Mouse (Mus musculus) heart, postnatal 0 days (tissue): Measurements from ENCODE around the gene Trpd52l3. TPM values are rescaled to one million over a fixed set of nuclear protein-coding genes. Genes with fewer than 3 reads are reported as not detected.

Experiments used
- ATAC-seq: fragments of 200-750 bp; cut with Nextera tagmentation; 2 replicates; pipeline ENCODE4 v1.8.0; 2017; ENCODE audit warnings: low read depth, moderate number of reproducible peaks, moderate library complexity; ENCODE audit not compliant: insufficient read depth
- DNase-seq: peaks from one replicate; pipeline ENCODE4 v3.0.0-alpha.2; 2016; ENCODE audit warnings: low spot score
- H3K27ac ChIP-seq: fragments of 300-500 bp; sonication (generic); 2 replicates; pipeline ENCODE4 v1.5.1; 2014; ENCODE audit warnings: low read depth, mild to moderate bottlenecking
- H3K27me3 ChIP-seq: fragments of 300-500 bp; sonication (generic); 2 replicates; pipeline ENCODE4 v1.6.1; 2014; ENCODE audit warnings: low read length, mixed read lengths; ENCODE audit not compliant: control insufficient read depth, insufficient read depth
- H3K36me3 ChIP-seq: fragments of 300-500 bp; sonication (generic); replicated peaks from 2 replicates; pipeline ENCODE4 v1.6.1; 2014; ENCODE audit warnings: low read length, mixed read lengths; ENCODE audit not compliant: control insufficient read depth, insufficient read depth
- H3K4me1 ChIP-seq: fragments of 300-500 bp; sonication (generic); 2 replicates; pipeline ENCODE4 v1.6.1; 2014; ENCODE audit warnings: antibody characterized with exemption; ENCODE audit not compliant: control insufficient read depth, insufficient read depth
- H3K4me2 ChIP-seq: fragments of 300-500 bp; sonication (generic); 2 replicates; pipeline ENCODE4 v1.6.1; 2014; ENCODE audit warnings: low read depth, mild to moderate bottlenecking, low read length, moderate library complexity
- H3K4me3 ChIP-seq: fragments of 300-500 bp; sonication (generic); 2 replicates; pipeline ENCODE4 v1.5.1; 2014; ENCODE audit warnings: low read depth, low read length
- H3K9ac ChIP-seq: fragments of 300-500 bp; sonication (generic); replicated peaks from 2 replicates; pipeline ENCODE4 v1.6.1; 2014; ENCODE audit warnings: low read depth, low read length, mixed read lengths
- H3K9me3 ChIP-seq: fragments of 300-500 bp; sonication (generic); replicated peaks from 2 replicates; pipeline ENCODE4 v1.6.1; 2016; ENCODE audit warnings: low read length; ENCODE audit not compliant: control insufficient read depth
- CTCF ChIP-seq: IDR thresholded peaks from 2 replicates; pipeline ENCODE4 v1.5.1; 2016; ENCODE audit warnings: antibody characterized with exemption, control low read depth, low read depth
- EP300 ChIP-seq: IDR thresholded peaks from 2 replicates; pipeline ENCODE4 v1.6.1; 2016; ENCODE audit warnings: antibody characterized with exemption, low read depth
- WGBS: fragments of 180-500 bp; shearing (Covaris S2); extraction: QIAGEN DNeasy Blood & Tissue Kit; methylation state at CpG from one replicate; pipeline ENCODE4 v1.1.7; 2014; 5-methylcytosine and 5-hydroxymethylcytosine counted together
- polyA plus RNA-seq: library from polyadenylated mRNA; unstranded; fragments of >200 nt; fragmentation: Nextera tagmentation; extraction: Ambion mirVana; gene quantifications from 2 replicates; pipeline ENCODE4 v1.2.1, GENCODE M21; 2015
- total RNA-seq: library from RNA; depleted of rRNA; stranded (reverse); fragments of >200 nt; gene quantifications from 2 replicates; pipeline ENCODE4 v1.2.3, GENCODE M21; 2014; ENCODE audit warnings: low replicate concordance; rRNA removed

Gene Trpd52l3
- not detected in 2 replicates for total RNA-seq
- polyA plus RNA-seq = not detected in 2 replicates

DNA sequence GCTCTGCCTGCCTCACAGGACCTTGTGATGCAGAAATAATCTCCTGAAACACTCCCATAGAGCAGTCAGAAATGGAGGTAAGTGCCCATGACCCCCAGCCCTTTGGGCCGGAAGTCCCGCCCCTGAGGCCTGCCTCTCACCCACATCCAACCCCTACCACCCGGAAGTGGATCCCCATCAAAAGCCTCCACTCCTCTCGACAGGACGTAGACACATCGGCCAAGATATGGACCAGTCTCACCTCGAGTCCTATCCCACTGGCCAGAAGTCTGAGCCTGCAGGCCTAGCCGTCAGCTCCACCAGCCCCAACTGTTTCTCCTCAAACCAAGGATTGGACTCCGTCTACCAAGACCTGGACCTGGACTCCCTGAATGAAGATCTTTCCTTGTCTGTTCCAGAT lies at the start of gene Trpd52l3:
TSS of gene Trpd52l3 (plus strand) at position 170 of the 400 bp plus-strand sequence.
- H3K9me3 ChIP-seq = no peaks in the 10 kb centered on the region
- TF ChIP-seq CTCF = no peak
- no peak for TF ChIP-seq EP300
- DNase-seq (no peak), ATAC-seq (no peak)
- 85% methylated on average over 9 of the region's 9 CpGs for WGBS
- H3K27ac ChIP-seq = no peak within 1 kb of the TSS
- no peaks in the 10 kb centered on the region for H3K4me1 ChIP-seq
- no peak within 1 kb of the TSS for H3K4me2 ChIP-seq
- H3K4me3 ChIP-seq = no peak within 1 kb of the TSS
- H3K27me3 ChIP-seq = no peaks in the 10 kb centered on the region
- no peak within 1 kb of the TSS for H3K9ac ChIP-seq
- H3K36me3 ChIP-seq = no peaks in the 10 kb centered on the region

- Histone ChIP-seq H3K27me3 (no peaks in the 10 kb centered on the region), H3K27ac (no peak overlapping the region), H3K4me2 (no peak overlapping the region), H3K4me3 (no peak overlapping the region), H3K4me1 (no peaks in the 10 kb centered on the region), H3K9ac (no peak overlapping the region), H3K9me3 (no peaks in the 10 kb centered on the region), H3K36me3 (no peaks in the 10 kb centered on the region)
- ATAC-seq = no peak
- TF ChIP-seq CTCF (no peak), EP300 (no peak)
- no peak for DNase-seq
- WGBS = 82% methylated on average over 3 of the region's 3 CpGs
Measured at GRCm38 (mm10) chr19:29953833-29954232, 49.8 kb upstream of the Trpd52l3 start.

GRCm38 (mm10) chr19:29955454-29955853 lies 48.1 kb upstream of the Trpd52l3 start:
- Histone ChIP-seq H3K9ac (no peak overlapping the region), H3K4me1 (no peaks in the 10 kb centered on the region), H3K27me3 (no peaks in the 10 kb centered on the region), H3K4me3 (no peak overlapping the region), H3K36me3 (no peaks in the 10 kb centered on the region), H3K27ac (no peak overlapping the region), H3K9me3 (no peaks in the 10 kb centered on the region), H3K4me2 (no peak overlapping the region)
- TF ChIP-seq EP300 = no peak
- no peak for ATAC-seq
- 65% methylated on average over 2 of the region's 2 CpGs for WGBS
- DNase-seq = no peak

DNA sequence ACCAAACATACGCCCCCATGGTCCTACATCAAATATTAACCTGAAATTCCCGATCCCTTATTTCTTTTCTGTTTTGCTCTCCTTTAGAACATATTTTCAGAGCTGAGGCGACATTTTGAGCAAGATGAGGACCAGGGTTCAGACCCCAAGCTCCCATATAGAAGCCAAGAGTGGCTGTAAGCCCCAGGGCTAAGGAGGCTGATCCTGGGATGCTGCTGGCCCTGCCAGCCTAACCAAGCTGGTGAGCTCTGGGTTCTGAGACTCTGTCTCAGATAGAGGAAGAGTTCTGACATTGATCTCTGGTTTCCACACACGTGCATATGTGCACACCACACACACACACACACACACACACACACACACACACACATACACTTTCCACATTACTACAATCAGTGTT lies 42.7 kb upstream of the Trpd52l3 start:
- H3K4me2 ChIP-seq = no peak overlapping the region
- ATAC-seq = no peak
- 0 out of 2 replicates have a peak, but pooled peaks cover 2% of the 10 kb centered on the region for H3K9me3 ChIP-seq
- 84% methylated on average over 4 of the region's 4 CpGs for WGBS
- TF ChIP-seq CTCF (no peak), EP300 (no peak)
- H3K4me1 ChIP-seq = no peaks in the 10 kb centered on the region
- no peak overlapping the region for H3K4me3 ChIP-seq
- DNase-seq = no peak
- H3K27me3 ChIP-seq = no peaks in the 10 kb centered on the region
- no peak overlapping the region for H3K9ac ChIP-seq
- H3K27ac ChIP-seq = no peak overlapping the region
- H3K36me3 ChIP-seq = no peaks in the 10 kb centered on the region

GRCm38 (mm10) chr19:29961842-29962241 lies 41.7 kb upstream of the Trpd52l3 start:
- no peak overlapping the region for H3K27ac ChIP-seq
- no peaks in the 10 kb centered on the region for H3K27me3 ChIP-seq
- ATAC-seq (no peak), DNase-seq (no peak)
- H3K4me2 ChIP-seq = no peak overlapping the region
- WGBS = 49% methylated on average over 6 of the region's 6 CpGs
- 0 out of 2 replicates have a peak, but pooled peaks cover 2% of the 10 kb centered on the region for H3K9me3 ChIP-seq
- H3K4me3 ChIP-seq = no peak overlapping the region
- no peak for TF ChIP-seq CTCF
- TF ChIP-seq EP300 = no peak
- H3K4me1 ChIP-seq = no peaks in the 10 kb centered on the region
- H3K36me3 ChIP-seq = no peaks in the 10 kb centered on the region
- no peak overlapping the region for H3K9ac ChIP-seq

GRCm38 (mm10) chr19:29963598-29964092 lies 39.9 kb upstream of the Trpd52l3 start:
- Histone ChIP-seq H3K36me3 (no peaks in the 10 kb centered on the region), H3K9me3 (0 out of 2 replicates have a peak, but pooled peaks cover 2% of the 10 kb centered on the region), H3K27ac (no peak overlapping the region), H3K4me3 (no peak overlapping the region), H3K27me3 (no peaks in the 10 kb centered on the region), H3K4me2 (no peak overlapping the region), H3K9ac (no peak overlapping the region), H3K4me1 (no peaks in the 10 kb centered on the region)
- TF ChIP-seq EP300 (no peak), CTCF (no peak)
- DNase-seq (no peak), ATAC-seq (no peak)
- 34% methylated on average over 2 of the region's 2 CpGs for WGBS
